Mouse (Mus musculus): ENCODE results near the gene Gm21905. TPM values are rescaled to one million over a fixed set of nuclear protein-coding genes. Genes with fewer than 3 reads are reported as not detected.
A peak's percentile ranks its signal among the peaks of the same experiment; 100 is the strongest.

The Gm21905 gene
- not detected in 2 replicates for polyA plus RNA-seq (2015; fragmentation: Nextera tagmentation; extraction: Ambion mirVana)

DNA sequence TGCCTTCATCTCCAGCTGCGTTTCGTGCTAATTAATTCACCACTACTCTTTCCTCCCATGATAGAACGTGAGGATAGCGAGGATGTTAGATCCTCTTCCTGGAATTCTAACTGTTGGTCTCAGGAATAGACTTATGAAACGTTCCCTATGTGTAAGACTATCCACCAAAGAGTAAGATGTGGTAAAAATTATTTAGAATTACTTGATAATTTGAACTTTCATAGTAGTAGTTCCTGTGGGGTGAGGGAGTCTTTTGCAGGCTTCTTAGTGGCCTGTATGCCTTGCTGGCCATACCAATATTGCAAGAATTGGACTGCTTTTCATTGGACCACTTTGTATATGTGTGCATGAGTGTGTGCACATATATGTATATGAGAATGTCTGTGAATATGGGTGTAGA, at the start of gene Gm21905:
TSS of gene Gm21905 (minus strand) at position 101 of the 400 bp plus-strand sequence.
- Histone ChIP-seq H3K27me3 (no peaks in the 10 kb centered on the region), H3K27ac (replicated peaks) (no peak within 1 kb of the TSS), H3K9me3 (no peaks in the 10 kb centered on the region), H3K4me2 (replicated peaks) (no peak within 1 kb of the TSS), H3K9ac (replicated peaks) (no peak within 1 kb of the TSS), H3K4me3 (no peak within 1 kb of the TSS), H3K4me1 (no peaks in the 10 kb centered on the region), H3K36me3 (no peaks in the 10 kb centered on the region)
- 74% methylated on average over 5 of the region's 5 CpGs for WGBS
- no peak for ATAC-seq (replicated peaks)

GRCm38 (mm10) chr5:67990426-67990825, 44.2 kb upstream of the Gm21905 start:
- no peaks in the 10 kb centered on the region; the same call in 1 of the 2 replicates for H3K9me3 ChIP-seq
- no peak overlapping the region for H3K9ac ChIP-seq (replicated peaks)
- H3K4me1 ChIP-seq: no peaks in the 10 kb centered on the region
- no peak for ATAC-seq (replicated peaks)
- H3K27me3 ChIP-seq: no peaks in the 10 kb centered on the region
- H3K27ac ChIP-seq (replicated peaks): no peak overlapping the region
- no peak overlapping the region for H3K4me3 ChIP-seq
- H3K36me3 ChIP-seq: no peaks in the 10 kb centered on the region
- H3K4me2 ChIP-seq (replicated peaks): no peak overlapping the region

DNA sequence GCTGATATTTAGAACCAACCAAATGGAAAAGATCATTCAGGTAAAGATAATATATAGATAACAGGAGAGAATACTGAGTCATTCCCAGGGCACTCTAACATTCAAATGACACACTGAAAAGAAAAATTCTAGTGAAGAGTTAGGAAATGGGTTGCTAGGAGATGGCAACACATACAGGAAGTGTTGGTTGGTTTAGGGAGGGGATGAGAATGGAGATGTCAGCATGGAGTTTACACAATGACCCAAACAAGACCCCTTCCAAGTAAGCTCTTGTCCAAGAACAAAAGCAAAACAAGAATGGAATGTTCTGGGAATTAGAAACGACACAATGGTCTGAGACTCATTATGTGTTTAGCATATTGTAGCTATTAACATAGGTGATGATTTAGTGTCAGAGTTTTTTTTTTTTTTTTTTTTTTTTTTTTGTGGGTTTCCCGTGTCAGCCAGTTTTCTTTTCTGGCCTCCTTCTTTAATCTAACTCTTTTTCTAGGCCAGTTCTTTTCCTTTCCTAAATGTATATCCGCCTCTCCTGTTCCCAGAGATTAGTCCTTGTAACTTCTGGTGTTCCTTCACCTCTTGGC, 35.8 kb upstream of the Gm21905 start:
- WGBS: 53% methylated on average over 3 of the region's 3 CpGs

DNA sequence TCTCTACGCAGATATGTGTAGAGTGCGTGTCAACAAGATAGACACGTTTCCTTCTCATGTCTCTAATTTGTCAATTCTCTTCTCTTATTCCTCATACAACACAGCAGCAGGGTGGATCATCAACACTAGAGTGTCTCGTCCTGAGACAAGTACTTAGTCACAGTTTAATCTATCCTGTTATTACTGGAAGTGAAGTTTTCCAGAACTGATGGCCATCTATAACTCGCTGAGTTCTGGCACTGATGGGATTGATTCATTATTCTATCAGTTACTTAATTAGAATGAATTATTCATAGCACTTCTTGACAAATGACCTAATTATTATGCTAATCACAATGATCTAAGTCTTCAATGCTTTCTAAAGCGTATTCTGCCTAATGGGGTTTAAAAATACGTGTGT, 23.3 kb upstream of the Gm21905 start:
- H3K9me3 ChIP-seq: no peaks in the 10 kb centered on the region
- H3K4me2 ChIP-seq (replicated peaks): no peak overlapping the region
- WGBS: 23% methylated on average over 7 of the region's 7 CpGs
- H3K27me3 ChIP-seq: no peaks in the 10 kb centered on the region
- H3K4me3 ChIP-seq: no peak overlapping the region
- H3K9ac ChIP-seq (replicated peaks): no peak overlapping the region
- H3K4me1 ChIP-seq: peaks cover 6% of the 10 kb centered on the region
- peak; percentile 76 for ATAC-seq (replicated peaks)
- H3K36me3 ChIP-seq: no peaks in the 10 kb centered on the region
- no peak overlapping the region for H3K27ac ChIP-seq (replicated peaks)

More for the DNA sequence above, 35.8 kb upstream of the Gm21905 start:
- H3K9me3 ChIP-seq: no peaks in the 10 kb centered on the region
- no peak overlapping the region for H3K27ac ChIP-seq (replicated peaks)
- no peak overlapping the region for H3K9ac ChIP-seq (replicated peaks)
- H3K4me1 ChIP-seq: no peaks in the 10 kb centered on the region
- no peaks in the 10 kb centered on the region for H3K27me3 ChIP-seq
- H3K36me3 ChIP-seq: no peaks in the 10 kb centered on the region
- H3K4me3 ChIP-seq: no peak overlapping the region
- no peak for ATAC-seq (replicated peaks)
- no peak overlapping the region for H3K4me2 ChIP-seq (replicated peaks)

GRCm38 (mm10) chr5:67961708-67962629, 15.7 kb upstream of the Gm21905 start:
- H3K4me1 ChIP-seq: no peaks in the 10 kb centered on the region
- WGBS: 88% methylated on average over 7 of the region's 7 CpGs
- H3K9me3 ChIP-seq: no peaks in the 10 kb centered on the region
- no peak for ATAC-seq (replicated peaks)
- H3K27ac ChIP-seq (replicated peaks): no peak overlapping the region
- no peaks in the 10 kb centered on the region for H3K36me3 ChIP-seq
- no peak overlapping the region for H3K4me3 ChIP-seq
- H3K27me3 ChIP-seq: no peaks in the 10 kb centered on the region
- H3K9ac ChIP-seq (replicated peaks): no peak overlapping the region
- H3K4me2 ChIP-seq (replicated peaks): no peak overlapping the region

GRCm38 (mm10) chr5:67955486-67955885, 9.3 kb upstream of the Gm21905 start:
- Histone ChIP-seq H3K36me3 (no peaks in the 10 kb centered on the region), H3K9me3 (no peaks in the 10 kb centered on the region), H3K4me2 (replicated peaks) (no peak overlapping the region), H3K9ac (replicated peaks) (no peak overlapping the region), H3K27me3 (no peaks in the 10 kb centered on the region), H3K4me1 (no peaks in the 10 kb centered on the region), H3K27ac (replicated peaks) (no peak overlapping the region), H3K4me3 (no peak overlapping the region)
- ATAC-seq (replicated peaks): no peak
- WGBS: 36% methylated on average over 7 of the region's 7 CpGs

DNA sequence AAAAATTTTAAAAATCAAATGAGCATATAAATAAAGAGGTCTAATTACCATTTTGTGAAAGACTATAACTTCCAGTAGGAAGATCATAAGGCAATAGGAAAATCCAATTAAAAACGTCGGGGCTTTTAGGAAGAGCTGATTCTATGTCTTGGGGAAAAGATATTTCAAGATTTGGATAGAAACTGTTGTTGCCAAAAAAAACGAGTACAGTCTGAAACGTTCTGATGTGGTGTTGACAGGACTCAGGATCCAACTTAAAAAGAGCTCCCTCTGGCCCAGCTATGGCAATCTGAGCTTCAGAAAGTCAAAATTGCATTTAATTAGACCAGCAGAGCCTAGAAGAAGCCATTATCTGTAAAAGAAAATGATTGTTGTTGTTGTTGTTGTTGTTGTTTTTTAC, 7.9 kb upstream of the Gm21905 start:
- no peak overlapping the region for H3K4me2 ChIP-seq (replicated peaks)
- H3K9ac ChIP-seq (replicated peaks): no peak overlapping the region
- ATAC-seq (replicated peaks): no peak; the same call in 1 of the 2 replicates
- no peaks in the 10 kb centered on the region for H3K9me3 ChIP-seq
- WGBS: 62% methylated on average over 4 of the region's 4 CpGs
- H3K27me3 ChIP-seq: no peaks in the 10 kb centered on the region
- no peaks in the 10 kb centered on the region for H3K36me3 ChIP-seq
- no peak overlapping the region for H3K27ac ChIP-seq (replicated peaks)
- no peak overlapping the region for H3K4me3 ChIP-seq
- no peaks in the 10 kb centered on the region for H3K4me1 ChIP-seq

DNA sequence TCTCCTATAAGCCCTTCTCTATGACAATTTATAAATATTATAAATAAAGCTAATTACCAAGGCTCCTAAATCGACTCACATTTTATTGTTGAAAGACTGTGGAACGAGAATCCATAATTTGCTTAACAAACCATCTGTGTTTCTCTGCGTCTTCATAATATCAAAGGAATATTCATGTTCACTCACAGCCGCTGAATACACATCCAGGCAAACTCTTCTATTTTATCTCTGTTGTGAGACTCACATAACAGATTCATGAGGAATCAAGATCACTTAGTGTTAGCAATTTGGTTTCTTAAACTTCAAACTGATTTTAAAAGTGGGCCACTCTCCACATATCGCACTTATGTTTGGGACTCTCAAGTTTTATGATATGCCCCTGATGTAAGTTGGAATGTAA, 1.9 kb upstream of the Gm21905 start:
- no peaks in the 10 kb centered on the region for H3K27me3 ChIP-seq
- H3K27ac ChIP-seq (replicated peaks): no peak overlapping the region
- no peaks in the 10 kb centered on the region for H3K9me3 ChIP-seq
- no peak overlapping the region for H3K4me2 ChIP-seq (replicated peaks)
- H3K36me3 ChIP-seq: no peaks in the 10 kb centered on the region
- no peak overlapping the region for H3K4me3 ChIP-seq
- no peak for ATAC-seq (replicated peaks)
- H3K9ac ChIP-seq (replicated peaks): no peak overlapping the region
- H3K4me1 ChIP-seq: no peaks in the 10 kb centered on the region
- WGBS: 78% methylated on average over 5 of the region's 5 CpGs

DNA sequence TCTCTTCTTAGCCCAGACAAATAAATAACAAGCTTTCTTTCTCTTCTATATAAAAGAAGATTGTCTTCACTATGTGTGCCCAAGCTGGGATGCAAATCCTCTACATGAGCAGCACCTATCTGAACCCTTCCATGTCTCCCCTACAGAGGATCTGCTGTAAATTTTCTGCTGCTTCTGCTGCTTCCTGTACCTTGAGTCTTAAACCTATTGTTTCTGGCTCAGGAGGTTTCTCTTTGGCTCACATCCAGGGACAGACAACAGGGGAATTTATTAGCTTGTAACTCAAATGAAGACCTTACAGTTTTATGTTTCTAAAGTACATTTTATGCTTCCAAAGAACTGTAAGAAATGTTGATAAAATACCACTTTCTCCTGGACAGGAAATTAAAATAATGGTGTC, 785 bp upstream of the Gm21905 start:
- Histone ChIP-seq H3K4me2 (replicated peaks) (no peak overlapping the region), H3K4me1 (no peaks in the 10 kb centered on the region), H3K9me3 (no peaks in the 10 kb centered on the region), H3K27ac (replicated peaks) (no peak overlapping the region), H3K36me3 (no peaks in the 10 kb centered on the region), H3K9ac (replicated peaks) (no peak overlapping the region), H3K27me3 (no peaks in the 10 kb centered on the region), H3K4me3 (no peak overlapping the region)
- ATAC-seq (replicated peaks): no peak

DNA sequence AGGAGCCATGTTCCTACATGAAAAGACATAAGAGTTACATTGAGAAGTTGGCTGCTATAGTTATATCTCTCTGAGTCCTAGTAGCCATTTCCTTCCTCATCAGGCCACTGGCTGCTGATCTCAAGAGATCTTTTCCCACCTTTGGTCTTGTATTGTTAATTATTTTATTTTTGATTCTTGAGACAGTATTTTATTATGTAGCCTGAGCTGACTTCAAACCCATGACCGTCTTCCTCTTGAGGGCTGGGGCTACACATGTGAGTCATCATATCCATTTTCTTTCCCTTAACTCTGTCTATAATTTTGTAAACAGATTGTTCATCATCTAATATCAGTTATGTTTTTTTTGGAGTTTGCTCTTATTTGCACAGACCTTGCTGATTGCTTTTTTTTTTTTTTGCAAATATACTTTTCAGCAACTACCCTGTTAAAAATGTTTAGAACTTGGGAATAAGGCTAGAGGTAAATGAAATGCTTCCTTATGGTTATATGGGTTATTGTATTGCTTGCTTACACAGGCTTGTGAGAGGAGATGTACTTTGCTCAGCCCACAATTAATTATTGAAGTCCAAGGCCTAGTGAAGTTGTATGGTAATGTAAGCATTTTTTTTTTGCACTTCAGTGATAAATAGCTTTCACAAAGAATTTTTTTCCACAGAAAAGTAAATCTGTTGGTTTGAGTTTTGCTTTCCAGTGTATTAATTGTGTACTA, 2.0 kb downstream of the Gm21905 start:
- no peaks in the 10 kb centered on the region for H3K4me1 ChIP-seq
- no peak overlapping the region for H3K4me2 ChIP-seq (replicated peaks)
- ATAC-seq (replicated peaks): no peak
- H3K4me3 ChIP-seq: no peak overlapping the region
- H3K9me3 ChIP-seq: no peaks in the 10 kb centered on the region
- 90% methylated on average over 1 of the region's 1 CpGs for WGBS
- H3K36me3 ChIP-seq: no peaks in the 10 kb centered on the region
- H3K9ac ChIP-seq (replicated peaks): no peak overlapping the region
- H3K27me3 ChIP-seq: no peaks in the 10 kb centered on the region
- H3K27ac ChIP-seq (replicated peaks): no peak overlapping the region

DNA sequence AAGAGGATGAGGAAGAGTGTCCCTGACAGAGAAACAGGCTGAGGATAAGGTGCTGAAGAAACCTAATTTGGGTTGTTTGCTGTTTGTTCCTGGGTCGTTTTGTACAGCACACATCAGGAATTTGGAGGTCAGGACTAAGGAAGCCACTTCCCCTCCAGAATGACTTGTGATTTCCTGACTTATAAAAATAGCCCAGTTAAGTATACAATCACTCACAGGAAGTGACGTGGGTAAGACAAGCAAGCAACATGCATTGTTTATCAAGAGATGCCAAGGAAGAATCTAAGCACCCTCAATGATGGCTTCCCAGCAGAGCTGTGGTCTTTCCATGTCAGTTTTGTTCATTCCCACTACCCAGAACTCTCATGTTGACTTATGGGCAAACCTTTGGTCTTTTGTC, 3.0 kb downstream of the Gm21905 start:
- WGBS: 65% methylated on average over 2 of the region's 2 CpGs
- no peak for ATAC-seq (replicated peaks)
- no peaks in the 10 kb centered on the region for H3K36me3 ChIP-seq
- H3K4me3 ChIP-seq: no peak overlapping the region
- H3K4me2 ChIP-seq (replicated peaks): no peak overlapping the region
- no peak overlapping the region for H3K27ac ChIP-seq (replicated peaks)
- H3K4me1 ChIP-seq: no peaks in the 10 kb centered on the region
- H3K9me3 ChIP-seq: no peaks in the 10 kb centered on the region
- no peak overlapping the region for H3K9ac ChIP-seq (replicated peaks)
- H3K27me3 ChIP-seq: no peaks in the 10 kb centered on the region

- no peaks in the 10 kb centered on the region for H3K27me3 ChIP-seq
- H3K9ac ChIP-seq (replicated peaks): no peak within 1 kb of the TSS
- H3K4me3 ChIP-seq: no peak within 1 kb of the TSS
- WGBS: 98% methylated on average over 2 of the region's 2 CpGs
- H3K27ac ChIP-seq (replicated peaks): no peak within 1 kb of the TSS
- no peak within 1 kb of the TSS for H3K4me2 ChIP-seq (replicated peaks)
- no peaks in the 10 kb centered on the region for H3K36me3 ChIP-seq
- ATAC-seq (replicated peaks): no peak
- no peaks in the 10 kb centered on the region for H3K9me3 ChIP-seq
- H3K4me1 ChIP-seq: no peaks in the 10 kb centered on the region
These were observed 4.9 kb downstream of the Gm21905 start, which contains the start of gene Gm5108 for GRCm38 (mm10) chr5:67941369-67941768. Gene Gm5108, plus strand, starts transcription at chr5:67941669.
